Mouse (Mus musculus) left cerebral cortex, postnatal 14 days (tissue): ENCODE results near the gene Catsper2. TPM values are rescaled to one million over a fixed set of nuclear protein-coding genes. Genes with fewer than 3 reads are reported as not detected.

Source experiments
- DNase-seq, 2 experiments: peaks; one replicate each; pipeline ENCODE4 v3.0.0; 2021 to 2022; ENCODE audit warnings: low spot score in 2 of 2, mixed read lengths in 1 of 2
- intact Hi-C: fragments of 180-260 bp; cut with DNase I; formaldehyde crosslinking; loops from one replicate; pipeline ENCODE4 v1.15.1; 2025
- long read RNA-seq, 2 experiments: library from polyadenylated mRNA; stranded (forward); transcript quantifications; one replicate each; pipeline ENCODE4 v2.0.0; 2021
- total RNA-seq, 2 experiments: library from RNA; stranded (reverse); gene quantifications; 2 replicates each; pipeline ENCODE4 v1.2.3; 2021

The Catsper2 gene
- 1 to 10 TPM; 4.7 to 4.8 TPM for total RNA-seq
- long read RNA-seq, experiment 1, partial matches to known transcripts = 1 of 5 reads
- long read RNA-seq, experiment 1, other reads (novel, unspliced or antisense) = 4 of 5 reads
- long read RNA-seq, experiment 2, partial matches to known transcripts = 0 of 2 reads
- long read RNA-seq, experiment 2, other reads (novel, unspliced or antisense) = 2 of 2 reads

GRCm38 (mm10) chr2:121413387-121414042, at the start of gene Catsper2, which contains the start of gene Pdia3:
Gene Catsper2 (minus strand): TSS chr2:121413792.
Gene Pdia3 (plus strand): TSS chr2:121413775.
- DNase-seq = peak; percentile 95 to 96
- intact Hi-C loops = no loop called here

- intact Hi-C loops = no loop called here
- DNase-seq = no peak
These were observed 46.5 kb upstream of the Catsper2 start for GRCm38 (mm10) chr2:121460071-121460470.

GRCm38 (mm10) chr2:121456692-121457642, 43.4 kb upstream of the Catsper2 start, which contains the start of gene Serinc4:
Gene Serinc4 (minus strand): TSS chr2:121456781.
- intact Hi-C loops = no loop called here

GRCm38 (mm10) chr2:121455534-121455933, 41.9 kb upstream of the Catsper2 start:
- DNase-seq = no peak
- intact Hi-C loops = no loop called here

More at GRCm38 (mm10) chr2:121456692-121457642, 43.4 kb upstream of the Catsper2 start, which contains the start of gene Serinc4:
- DNase-seq = peak; percentile 76 to 85

- intact Hi-C loops = no loop called here
- DNase-seq = no peak
These were observed 40.3 kb upstream of the Catsper2 start for GRCm38 (mm10) chr2:121453917-121454316.

- intact Hi-C loops = no loop called here
- DNase-seq = no peak
These were observed 39.4 kb upstream of the Catsper2 start, which contains the start of gene Hypk for GRCm38 (mm10) chr2:121452990-121453389. Gene Hypk (plus strand): TSS chr2:121453290.

- DNase-seq = no peak
- intact Hi-C loops = no loop called here
These were observed 38.8 kb upstream of the Catsper2 start for GRCm38 (mm10) chr2:121452361-121452760.

GRCm38 (mm10) chr2:121450093-121450492, 36.5 kb upstream of the Catsper2 start:
- DNase-seq = no peak
- intact Hi-C loops = no loop called here

- DNase-seq = peak; percentile 30 to 35
- intact Hi-C loops = no loop called here
These were observed 36.0 kb upstream of the Catsper2 start for GRCm38 (mm10) chr2:121449545-121450011.

- intact Hi-C loops = no loop called here
- DNase-seq = peak; percentile 98 to 99
These were observed 35.3 kb upstream of the Catsper2 start, which contains the start of gene Serf2 for GRCm38 (mm10) chr2:121448739-121449535. Gene Serf2 (plus strand): TSS chr2:121449195.

- peak; percentile 44 to 62 for DNase-seq
- intact Hi-C loops = no loop called here
These were observed 34.5 kb upstream of the Catsper2 start for GRCm38 (mm10) chr2:121448136-121448535.

- DNase-seq = no peak
- intact Hi-C loops = no loop called here
These were observed 33.4 kb upstream of the Catsper2 start for GRCm38 (mm10) chr2:121447006-121447405.

- intact Hi-C loops = no loop called here
- DNase-seq = no peak
These were observed 32.9 kb upstream of the Catsper2 start for GRCm38 (mm10) chr2:121446506-121446905.

- intact Hi-C loops = no loop called here
- no peak for DNase-seq
These were observed 31.5 kb upstream of the Catsper2 start for GRCm38 (mm10) chr2:121445117-121445516.

GRCm38 (mm10) chr2:121444178-121444577, 30.6 kb upstream of the Catsper2 start, which contains the start of gene Ell3:
Gene Ell3 (minus strand): TSS chr2:121444278.
- DNase-seq = no peak
- intact Hi-C loops = no loop called here

- DNase-seq = no peak
- intact Hi-C loops = no loop called here
These were observed 29.4 kb upstream of the Catsper2 start for GRCm38 (mm10) chr2:121443068-121443349.

- intact Hi-C loops = no loop called here
- DNase-seq = no peak
These were observed 28.9 kb upstream of the Catsper2 start for GRCm38 (mm10) chr2:121442259-121443067.

GRCm38 (mm10) chr2:121441800-121442199, 28.2 kb upstream of the Catsper2 start:
- intact Hi-C loops = no loop called here
- DNase-seq = no peak
